Mouse (Mus musculus) thymus, postnatal 4 days (tissue): Measurements from ENCODE around the gene Man1a2.

ENCODE experiments used
- DNase-seq: peaks from one replicate; pipeline ENCODE4 v3.0.0; 2021

Gene Man1a2

GRCm38 (mm10) chr3:100684234-100684975, 898 bp downstream of the Man1a2 start:
- peak; percentile 42 for DNase-seq

GRCm38 (mm10) chr3:100682841-100683240, 2.5 kb downstream of the Man1a2 start:
- DNase-seq = no peak

DNA sequence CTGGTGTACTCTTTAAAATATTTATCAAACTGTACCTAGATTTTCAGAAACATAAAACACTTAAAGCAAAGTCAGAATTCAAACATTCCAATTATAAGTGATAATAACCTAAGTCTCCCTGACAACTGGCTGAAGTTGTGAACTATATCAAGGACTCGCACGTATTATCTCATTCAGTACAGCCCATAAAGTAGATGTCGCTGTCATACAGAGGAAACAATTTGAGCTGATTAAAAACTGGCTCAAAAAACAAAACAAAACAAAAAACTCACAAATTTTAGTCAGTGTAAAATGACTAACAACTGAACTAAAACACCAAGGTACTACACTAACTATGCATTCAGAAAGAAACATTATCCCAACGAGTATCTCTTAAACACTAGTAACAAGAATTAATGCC, 3.0 kb downstream of the Man1a2 start:
- DNase-seq = no peak

DNA sequence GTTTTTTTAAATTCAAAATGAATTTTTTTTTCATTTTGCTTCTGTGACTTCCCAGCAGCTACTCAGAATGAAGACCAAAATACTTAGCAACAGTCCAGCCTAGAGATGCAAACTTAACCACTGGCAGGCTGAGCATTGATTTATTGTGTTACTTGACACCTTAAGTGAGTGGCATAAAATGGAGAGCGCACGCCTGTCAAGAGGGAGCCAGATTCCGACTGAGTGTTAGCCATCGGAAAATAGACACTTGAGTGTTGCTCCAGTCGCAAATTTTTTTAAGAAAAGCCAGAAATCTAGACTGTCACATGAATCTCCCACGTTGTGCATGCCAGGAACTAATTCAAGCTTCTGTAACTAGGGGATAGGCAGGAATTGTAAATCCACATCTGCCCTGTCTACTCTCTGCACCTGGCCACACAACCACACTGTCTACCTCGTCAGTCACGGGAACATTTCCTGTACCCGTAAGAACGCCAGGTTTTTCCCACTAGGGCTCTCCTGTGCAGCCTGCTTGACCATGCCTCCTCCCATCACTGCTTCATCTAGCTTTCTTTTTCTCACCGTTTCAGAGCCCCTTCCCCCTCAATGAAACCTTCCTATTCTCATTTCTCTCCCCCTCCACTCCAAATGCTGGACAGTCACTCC, 3.7 kb downstream of the Man1a2 start:
- DNase-seq = peak; percentile 14

DNA sequence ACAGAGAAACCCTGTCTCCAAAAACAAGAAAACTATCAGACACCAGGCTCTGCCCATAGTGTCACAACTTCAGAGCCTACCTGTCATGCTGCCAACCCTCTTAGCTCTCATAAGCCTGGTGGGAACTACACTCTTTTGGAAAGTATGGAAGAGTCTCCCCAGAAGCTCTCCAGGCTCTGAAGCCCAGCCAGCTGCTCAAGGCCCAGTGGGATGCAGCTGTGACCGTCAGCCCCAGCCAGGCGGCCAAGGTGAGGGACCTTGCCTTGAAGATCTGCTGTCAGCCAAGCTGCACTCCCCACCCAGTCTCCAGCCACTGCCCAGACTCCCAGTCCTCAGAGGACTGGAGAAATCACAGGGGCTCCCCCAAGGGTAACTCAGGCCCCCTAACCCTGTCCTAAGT, 5.1 kb downstream of the Man1a2 start:
- no peak for DNase-seq

- no peak for DNase-seq
Observed at GRCm38 (mm10) chr3:100678951-100679570, 6.2 kb downstream of the Man1a2 start.

GRCm38 (mm10) chr3:100675146-100675545, 10.2 kb downstream of the Man1a2 start:
- DNase-seq = no peak

DNA sequence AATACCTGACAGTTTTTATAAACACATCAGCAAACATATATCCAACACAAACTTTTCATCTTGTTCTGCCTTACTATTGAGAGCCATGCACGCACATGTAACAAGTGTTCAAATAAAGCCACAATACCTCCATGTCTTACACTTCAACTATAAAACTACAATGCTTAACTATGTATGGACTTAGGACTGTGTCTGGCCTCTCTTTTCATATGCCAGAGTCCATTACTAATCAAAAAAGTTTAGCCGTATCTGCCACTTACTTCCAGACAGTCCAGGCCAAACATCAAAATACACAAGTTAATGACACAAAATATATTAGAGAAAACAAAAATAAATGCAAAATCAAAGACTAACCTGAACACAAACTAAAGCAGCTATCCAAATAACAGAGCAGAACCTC, 14.9 kb downstream of the Man1a2 start:
- no peak for DNase-seq

GRCm38 (mm10) chr3:100653291-100653690, 32.0 kb downstream of the Man1a2 start:
- DNase-seq = no peak

DNA sequence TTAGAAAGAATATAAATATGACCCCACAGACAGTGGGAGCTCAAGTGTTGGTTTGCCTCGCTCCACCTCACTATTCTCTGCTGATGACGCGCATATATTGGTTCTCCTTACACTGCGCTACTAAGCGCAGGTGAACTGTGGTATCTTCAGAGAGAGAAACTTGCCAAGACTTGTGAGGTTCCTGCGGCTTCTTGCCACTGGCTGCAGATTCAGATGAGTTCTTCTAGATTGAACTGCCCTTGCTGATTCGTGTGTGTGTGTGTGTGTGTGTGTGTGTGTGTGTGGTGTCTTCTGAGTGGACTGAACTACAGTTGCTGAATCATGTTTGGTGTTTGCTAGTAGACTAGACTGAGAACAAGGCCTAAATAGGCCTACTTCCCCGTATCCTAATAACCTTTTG, 43.7 kb downstream of the Man1a2 start:
- DNase-seq = no peak

- DNase-seq = no peak
Observed at GRCm38 (mm10) chr3:100636255-100636654, 49.0 kb downstream of the Man1a2 start.

- no peak for DNase-seq
Observed at GRCm38 (mm10) chr3:100634821-100635220, 50.5 kb downstream of the Man1a2 start.

GRCm38 (mm10) chr3:100618511-100618910, 66.8 kb downstream of the Man1a2 start:
- DNase-seq = no peak

GRCm38 (mm10) chr3:100610916-100611315, 74.4 kb downstream of the Man1a2 start:
- DNase-seq = no peak

GRCm38 (mm10) chr3:100604539-100604938, 80.8 kb downstream of the Man1a2 start:
- no peak for DNase-seq

DNA sequence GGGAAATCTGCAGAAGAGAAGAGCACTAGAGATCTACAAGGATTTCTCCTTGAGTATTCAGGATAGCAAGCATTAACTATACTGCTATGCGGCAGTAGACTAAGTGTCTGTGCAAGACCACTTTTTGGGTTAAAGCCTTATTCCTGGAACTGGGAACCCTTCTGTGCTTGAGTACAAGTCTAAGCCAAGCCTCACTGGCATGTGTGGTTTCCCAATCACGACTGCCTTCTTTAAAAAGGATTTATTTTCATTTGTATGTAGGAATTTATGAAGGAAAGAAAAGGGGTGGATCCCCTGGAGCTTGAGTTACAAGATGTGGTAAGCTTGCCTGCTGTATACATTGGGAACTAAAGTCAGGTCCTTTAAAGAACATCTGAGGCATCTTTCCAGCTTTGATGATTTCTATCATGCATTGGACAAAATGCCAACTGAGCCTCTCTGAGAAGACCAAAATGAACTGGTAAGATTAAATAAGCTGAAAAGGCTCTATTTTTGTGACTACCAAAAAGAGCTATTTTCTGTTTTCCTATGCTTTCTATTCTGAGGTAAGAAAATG, 86.0 kb downstream of the Man1a2 start:
- no peak for DNase-seq

GRCm38 (mm10) chr3:100591053-100591452, 94.2 kb downstream of the Man1a2 start:
- no peak for DNase-seq

DNA sequence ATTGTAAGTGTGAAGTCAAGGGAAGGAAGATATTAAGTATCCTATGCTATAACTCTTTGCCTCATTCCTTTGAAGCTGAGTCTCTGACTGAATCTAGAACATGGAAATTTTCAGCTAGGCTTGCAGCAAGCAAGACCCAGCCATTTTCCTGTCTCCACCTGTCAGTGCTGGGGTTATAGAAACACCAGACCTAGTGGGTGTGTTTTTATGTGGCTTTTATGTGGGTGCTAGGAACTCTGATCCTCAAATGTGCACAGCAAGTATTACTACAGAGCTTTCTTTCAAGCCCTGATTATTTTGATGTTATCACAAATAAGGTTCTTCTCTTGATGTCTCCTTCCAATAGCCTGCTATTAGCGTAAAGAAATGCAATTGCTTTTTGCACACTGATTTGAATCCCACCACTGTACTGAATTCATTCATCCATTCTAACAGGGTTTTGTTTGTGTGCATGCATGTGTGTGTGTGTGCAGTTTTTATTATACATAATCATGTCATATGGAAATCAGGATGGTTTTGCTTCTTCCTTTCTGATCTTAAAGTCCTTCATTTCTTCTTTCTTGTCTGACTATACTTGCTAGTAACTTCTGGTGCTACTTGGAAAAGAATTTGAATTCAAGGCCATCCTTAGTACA, 102.5 kb downstream of the Man1a2 start:
- DNase-seq = no peak

DNA sequence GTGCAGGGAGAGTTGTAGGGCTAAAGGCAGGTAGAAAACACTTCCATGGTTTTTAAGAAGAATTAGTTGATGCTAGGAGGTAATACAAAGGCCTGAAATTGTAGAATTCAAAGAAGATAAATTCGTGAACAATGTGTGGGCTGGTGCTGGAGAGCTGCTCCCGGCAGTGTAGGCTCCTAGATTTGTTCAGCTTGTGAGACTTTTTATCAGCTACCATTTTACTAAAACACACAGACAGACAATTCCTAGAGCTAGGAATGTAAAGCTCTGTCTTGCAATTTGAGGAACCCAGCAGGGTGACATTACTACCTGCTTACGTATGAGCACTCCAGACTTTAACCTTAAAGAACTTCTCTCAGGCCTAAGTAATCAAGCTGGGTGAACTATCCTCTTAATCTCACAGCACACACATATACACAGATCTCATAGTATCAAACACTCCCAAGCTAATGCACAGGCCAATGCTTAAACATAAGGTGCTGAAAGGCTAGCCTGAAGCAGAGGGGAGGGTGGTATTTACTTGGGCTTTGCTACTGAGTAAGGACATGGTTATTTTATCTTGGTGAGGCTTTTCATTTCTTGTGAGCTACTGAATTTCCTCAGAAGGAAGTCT, 112.6 kb downstream of the Man1a2 start:
- DNase-seq = no peak

- no peak for DNase-seq
Observed at GRCm38 (mm10) chr3:100568443-100569390, 116.6 kb downstream of the Man1a2 start.

DNA sequence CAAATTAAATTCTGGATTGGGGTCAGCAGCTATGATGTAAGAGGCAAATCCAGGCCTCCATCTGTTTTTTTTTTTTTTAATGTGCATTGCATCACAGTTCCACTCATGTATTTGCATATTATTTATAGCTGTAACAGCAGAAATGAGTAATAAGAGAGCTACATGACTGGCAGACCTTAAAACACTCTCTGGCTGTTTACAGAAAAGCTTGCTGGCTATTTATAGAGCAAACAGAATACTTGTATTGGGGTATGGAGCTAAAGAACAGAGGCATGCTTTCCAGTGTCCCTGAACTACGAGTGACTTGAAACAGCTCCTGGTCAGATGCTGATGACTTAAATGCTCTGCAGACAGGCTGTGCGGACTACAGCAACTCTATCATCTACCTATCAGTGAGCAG, 121.7 kb downstream of the Man1a2 start:
- DNase-seq = no peak

- DNase-seq = no peak
Observed at GRCm38 (mm10) chr3:100562455-100562854, 122.8 kb downstream of the Man1a2 start.
